ENCODE assay signal across 14 mouse cellular contexts in the genomic region with DNA sequence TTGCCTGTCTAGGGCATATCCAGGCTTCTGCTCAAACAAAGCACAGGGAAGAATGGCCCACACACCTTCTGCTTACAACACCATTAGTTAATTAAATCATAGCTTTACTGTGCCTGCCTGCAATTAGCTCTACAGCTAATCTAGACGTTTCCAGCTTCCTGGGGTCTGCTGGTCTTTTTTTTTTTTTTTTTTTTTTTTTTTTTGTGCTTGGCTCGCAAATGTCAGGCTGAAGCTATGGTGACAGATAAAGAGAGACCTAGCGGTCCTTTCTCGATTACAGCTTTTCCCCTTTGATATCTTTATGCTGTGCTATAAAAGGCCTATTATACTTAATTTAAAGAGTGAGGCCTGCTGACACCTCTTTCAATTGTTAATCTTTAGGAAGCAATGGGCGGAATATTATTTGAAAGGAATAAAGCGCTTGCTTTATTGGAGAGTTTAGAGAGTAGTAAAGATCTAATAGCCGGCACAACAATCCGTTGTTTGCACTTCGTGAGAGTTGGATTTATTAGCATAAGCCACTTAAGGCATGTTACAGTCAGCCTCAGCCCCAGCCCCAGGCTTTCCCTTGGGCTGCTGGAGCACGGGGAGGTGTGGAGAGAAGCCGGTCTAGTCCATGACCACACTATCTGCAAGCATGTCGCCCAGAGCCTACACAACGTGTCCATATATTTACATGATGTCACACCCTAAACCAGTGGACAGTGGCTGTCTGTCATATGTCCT.
DNase-seq lines count a peak whose midpoint lies in the region; ATAC-seq and TF ChIP-seq lines count a peak whose summit lies in the region.
"Had no signal": no experiment of that assay in that cellular context is flagged by ENCODE, and none has a peak within 500 bp of the region (broad histone marks: within the 10 kb centered on the region; RNA-seq: fewer than 3 reads in every experiment).

No protein-coding gene starts in this region.

- no peaks in the 10 kb centered on the region for H3K36me3 ChIP-seq in hindbrain, embryonic 12.5 days
- H3K36me3 ChIP-seq in hindbrain, postnatal 0 days (ENCODE audit: insufficient read depth, low read length), result no peaks in the 10 kb centered on the region
- H3K36me3 ChIP-seq in liver, embryonic 12.5 days, result no peaks in the 10 kb centered on the region
- H3K36me3 ChIP-seq in midbrain, postnatal 0 days (ENCODE audit: insufficient read depth, low read length), result no peaks in the 10 kb centered on the region

- no peak overlapping the region for H3K4me2 ChIP-seq in hindbrain, embryonic 12.5 days (replicated peaks)
- H3K4me2 ChIP-seq in hindbrain, postnatal 0 days (ENCODE audit: low read depth, low read length), result no peak overlapping the region
- peak overlapping the region; percentile 34 for H3K4me2 ChIP-seq in liver, embryonic 12.5 days
- H3K4me2 ChIP-seq in midbrain, postnatal 0 days (ENCODE audit: low read depth, low read length, poor library complexity, severe bottlenecking), result no peak overlapping the region

- no peaks in the 10 kb centered on the region for H3K9me3 ChIP-seq in hindbrain, embryonic 12.5 days (replicated peaks)
- H3K9me3 ChIP-seq in hindbrain, postnatal 0 days (ENCODE audit: low read length), result no peaks in the 10 kb centered on the region
- H3K9me3 ChIP-seq in liver, embryonic 12.5 days (replicated peaks), result no peaks in the 10 kb centered on the region
- no peaks in the 10 kb centered on the region for H3K9me3 ChIP-seq in midbrain, postnatal 0 days (ENCODE audit: low read length)

- no peak overlapping the region for H3K27ac ChIP-seq in hindbrain, embryonic 12.5 days
- no peak overlapping the region for H3K27ac ChIP-seq in hindbrain, postnatal 0 days
- peak overlapping the region; percentile 86 for H3K27ac ChIP-seq in liver, embryonic 12.5 days
- H3K27ac ChIP-seq in midbrain, postnatal 0 days (ENCODE audit: low read depth, low read length), result no peak overlapping the region
- H3K27ac ChIP-seq: macrophage had no signal

- H3K27me3 ChIP-seq in hindbrain, embryonic 12.5 days, result peaks cover 17% of the 10 kb centered on the region; the same call in 1 of the 2 replicates
- no peaks in the 10 kb centered on the region for H3K27me3 ChIP-seq in hindbrain, postnatal 0 days (ENCODE audit: insufficient read depth, low read length)
- H3K27me3 ChIP-seq in liver, embryonic 12.5 days (replicated peaks), result peaks cover 9% of the 10 kb centered on the region; the same call in 1 of the 2 replicates
- H3K27me3 ChIP-seq in midbrain, postnatal 0 days (ENCODE audit: insufficient read depth, low read length), result peaks cover 8% of the 10 kb centered on the region; the same call in 1 of the 2 replicates

- DNase-seq in hindbrain, postnatal 0 days (ENCODE audit: low spot score), result no peak
- peak; percentile 38 for DNase-seq in ZHBTc4 (ENCODE audit: low read depth, low spot score)
- DNase-seq in midbrain, postnatal 0 days (ENCODE audit: low spot score), result peak; percentile 24
- DNase-seq in frontal cortex, postnatal 36 days (ENCODE audit: low spot score in 2 of 2), result no peak
- DNase-seq in layer of hippocampus, postnatal 25 days (ENCODE audit: extremely low spot score in 1 of 2, low spot score in 1 of 2), result no peak
- no peak for DNase-seq in urinary bladder, postnatal 4 days (ENCODE audit: low spot score in 2 of 2)
- DNase-seq: cerebellum, adult 9-11 months; kidney, postnatal 10 days; layer of hippocampus, adult 9-11 months; thymus, adult 18-20 months had no signal

- WGBS in hindbrain, embryonic 12.5 days, result 45% methylated on average over 13 of the region's 13 CpGs
- 41% methylated on average over 13 of the region's 13 CpGs for WGBS in hindbrain, postnatal 0 days
- 55% methylated on average over 13 of the region's 13 CpGs for WGBS in liver, embryonic 12.5 days (ENCODE audit: insufficient replicate concordance)
- 27% methylated on average over 13 of the region's 13 CpGs for WGBS in midbrain, postnatal 0 days

- no peak overlapping the region for H3K4me3 ChIP-seq in hindbrain, embryonic 12.5 days
- H3K4me3 ChIP-seq in hindbrain, postnatal 0 days (ENCODE audit: low read length), result no peak overlapping the region
- no peak overlapping the region for H3K4me3 ChIP-seq in liver, embryonic 12.5 days
- no peak overlapping the region for H3K4me3 ChIP-seq in midbrain, postnatal 0 days (ENCODE audit: low read depth, low read length)
- H3K4me3 ChIP-seq: myocyte had no signal

- H3K4me1 ChIP-seq in hindbrain, embryonic 12.5 days, result peaks cover 5% of the 10 kb centered on the region; the same call in 1 of the 2 replicates
- peaks cover 3% of the 10 kb centered on the region; the same call in 1 of the 2 replicates for H3K4me1 ChIP-seq in hindbrain, postnatal 0 days (ENCODE audit: insufficient read depth, low read length)
- peaks cover 69% of the 10 kb centered on the region for H3K4me1 ChIP-seq in liver, embryonic 12.5 days
- H3K4me1 ChIP-seq in midbrain, postnatal 0 days (ENCODE audit: insufficient read depth, low read length), result no peaks in the 10 kb centered on the region

- no peak overlapping the region for H3K9ac ChIP-seq in hindbrain, embryonic 12.5 days
- H3K9ac ChIP-seq in hindbrain, postnatal 0 days (replicated peaks; ENCODE audit: low read length), result no peak overlapping the region
- peak overlapping the region; percentile 20 for H3K9ac ChIP-seq in liver, embryonic 12.5 days
- no peak overlapping the region for H3K9ac ChIP-seq in midbrain, postnatal 0 days (replicated peaks; ENCODE audit: low read length, poor library complexity, severe bottlenecking)

- peak; percentile 11; the same call in 1 of the 2 replicates for ATAC-seq in hindbrain, embryonic 12.5 days (ENCODE audit: low FRiP score)
- ATAC-seq in hindbrain, postnatal 0 days, result no peak
- ATAC-seq in liver, embryonic 12.5 days, result no peak
- ATAC-seq in midbrain, postnatal 0 days (ENCODE audit: low FRiP score), result no peak

- no peak for TF ChIP-seq CTCF in hindbrain, postnatal 0 days (IDR thresholded peaks at IDR 0.05; ENCODE audit: low read depth)
- no peak for TF ChIP-seq CTCF in midbrain, postnatal 0 days (IDR thresholded peaks at IDR 0.05)

Comparison
In these comparisons a context has a peak if more than half of its experiments do, and no peak if none do; other contexts are left out.
1. DNase-seq: peak in ZHBTc4 (single experiment) and midbrain, postnatal 0 days (single experiment); none in hindbrain, postnatal 0 days (single experiment), frontal cortex, postnatal 36 days (0 of 2), layer of hippocampus, postnatal 25 days (0 of 2) and urinary bladder, postnatal 4 days (0 of 2).